Mouse (Mus musculus): Measurements from ENCODE around the gene Rad54l.

Gene Rad54l

DNA sequence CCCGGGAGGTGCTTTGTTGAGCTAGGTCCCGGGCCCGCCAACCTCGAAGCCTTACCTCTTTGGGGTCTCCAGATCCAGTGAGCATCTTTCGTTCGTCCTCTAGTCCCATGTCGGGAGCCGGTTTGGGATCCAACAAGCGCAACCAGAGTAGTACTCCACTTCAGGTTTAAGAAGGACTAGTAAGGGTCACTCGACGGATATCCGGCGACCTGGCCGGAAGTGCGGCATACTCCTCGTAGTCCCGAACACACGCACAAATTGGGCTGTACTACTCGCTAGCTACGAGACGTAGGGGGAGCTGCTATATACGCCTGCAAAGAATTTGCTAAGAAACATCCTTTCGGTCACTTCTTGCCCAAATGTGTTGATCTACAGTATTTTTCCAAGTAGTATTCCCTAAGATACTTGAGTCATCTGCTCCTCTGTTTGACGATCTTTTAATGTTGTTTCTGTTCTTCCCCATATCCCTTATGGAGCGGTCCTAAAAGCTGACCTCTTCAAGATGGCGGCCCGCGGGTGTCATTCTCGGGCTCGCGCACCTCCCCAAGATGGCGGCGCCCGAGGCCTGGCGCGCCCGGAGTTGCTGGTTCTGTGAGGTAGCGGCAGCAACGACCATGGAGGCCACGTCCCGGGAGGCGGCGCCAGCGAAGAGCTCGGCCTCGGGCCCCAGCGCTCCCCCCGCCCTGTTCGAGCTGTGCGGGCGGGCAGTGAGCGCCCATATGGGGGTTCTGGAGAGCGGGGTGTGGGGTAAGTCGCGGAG, 48.4 kb downstream of the Rad54l start, which contains the start of the genes Uqcrh and Lrrc41:
Uqcrh (minus strand) TSS at position 211 of the 760 bp plus-strand sequence.
Lrrc41 (plus strand) TSS at position 409 of the 760 bp plus-strand sequence.
- in situ Hi-C loops (cut with MboI, MseI): loop anchor here (25.0 kb wide), 1 partner anchor 1762 kb away; the partner anchor contains the start of gene Slc6a9

GRCm38 (mm10) chr4:116074145-116074675, 49.3 kb downstream of the Rad54l start:
- in situ Hi-C loops (cut with MboI, MseI): no loop called here

- in situ Hi-C loops (cut with MboI, MseI): no loop called here
These were observed 50.3 kb downstream of the Rad54l start for GRCm38 (mm10) chr4:116073146-116073545.

GRCm38 (mm10) chr4:116070116-116070515, 53.4 kb downstream of the Rad54l start:
- in situ Hi-C loops (cut with MboI, MseI): no loop called here

GRCm38 (mm10) chr4:116063855-116064254, 59.6 kb downstream of the Rad54l start:
- in situ Hi-C loops (cut with MboI, MseI): loop anchor here (5.0 kb wide), 1 partner anchor 167 kb away; no protein-coding TSS in a partner anchor

DNA sequence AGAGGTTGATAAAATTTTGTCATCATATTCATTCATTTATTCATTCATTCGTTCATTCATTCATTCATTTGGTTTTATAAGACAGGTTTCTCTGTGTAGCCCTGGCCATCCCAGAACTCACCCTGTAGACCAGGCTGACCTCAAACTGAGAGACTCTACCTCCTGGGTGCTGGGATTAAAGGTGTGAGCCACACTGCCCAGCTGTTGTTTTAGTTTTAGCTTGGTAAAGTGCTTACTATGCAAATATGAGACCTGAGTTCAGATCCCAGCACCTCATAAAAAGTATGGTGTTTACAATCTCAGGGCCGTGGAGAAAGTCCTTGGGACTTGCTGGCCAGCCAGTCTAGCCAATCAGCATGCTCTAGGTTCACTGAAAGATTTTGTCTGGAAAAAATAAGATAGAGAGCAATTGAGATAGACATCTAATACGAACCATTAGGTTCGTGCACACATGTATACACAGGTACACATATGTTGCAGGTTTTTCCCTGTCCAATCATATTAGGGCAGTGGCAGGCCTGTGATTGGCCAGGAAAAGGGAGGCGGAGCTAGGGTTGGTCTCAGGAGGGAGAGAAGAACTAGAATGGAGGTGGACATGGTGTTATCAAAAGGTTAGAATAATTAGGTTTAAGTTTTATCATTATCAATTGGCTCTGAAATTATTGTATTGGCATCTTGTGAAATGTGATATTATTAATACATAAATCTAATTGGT, 64.3 kb downstream of the Rad54l start:
- in situ Hi-C loops (cut with MboI, MseI): no loop called here

DNA sequence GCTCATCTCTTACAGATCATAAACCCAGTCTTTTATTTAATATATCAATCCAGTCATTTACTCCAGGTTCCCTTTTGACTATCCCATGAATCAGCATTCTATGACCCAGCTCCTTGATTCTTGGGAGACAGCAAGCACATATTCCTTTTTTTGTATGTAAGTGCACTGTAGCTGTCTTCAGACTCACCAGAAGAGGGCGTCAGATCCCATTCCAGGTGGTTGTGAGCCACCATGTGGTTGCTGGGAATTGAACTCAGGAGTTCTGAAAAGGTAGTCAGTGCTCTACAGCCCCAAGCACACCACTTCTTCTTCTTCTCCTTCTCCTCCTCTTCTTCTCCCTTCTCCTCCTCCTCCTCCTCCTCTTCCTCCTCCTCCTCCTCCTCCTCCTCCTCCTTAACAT, 65.9 kb downstream of the Rad54l start:
- in situ Hi-C loops (cut with MboI, MseI): no loop called here

GRCm38 (mm10) chr4:116053399-116053961, 70.0 kb downstream of the Rad54l start, which contains the start of gene Nsun4:
Nsun4 (minus strand) TSS chr4:116053876.
- in situ Hi-C loops (cut with MboI, MseI): no loop called here

DNA sequence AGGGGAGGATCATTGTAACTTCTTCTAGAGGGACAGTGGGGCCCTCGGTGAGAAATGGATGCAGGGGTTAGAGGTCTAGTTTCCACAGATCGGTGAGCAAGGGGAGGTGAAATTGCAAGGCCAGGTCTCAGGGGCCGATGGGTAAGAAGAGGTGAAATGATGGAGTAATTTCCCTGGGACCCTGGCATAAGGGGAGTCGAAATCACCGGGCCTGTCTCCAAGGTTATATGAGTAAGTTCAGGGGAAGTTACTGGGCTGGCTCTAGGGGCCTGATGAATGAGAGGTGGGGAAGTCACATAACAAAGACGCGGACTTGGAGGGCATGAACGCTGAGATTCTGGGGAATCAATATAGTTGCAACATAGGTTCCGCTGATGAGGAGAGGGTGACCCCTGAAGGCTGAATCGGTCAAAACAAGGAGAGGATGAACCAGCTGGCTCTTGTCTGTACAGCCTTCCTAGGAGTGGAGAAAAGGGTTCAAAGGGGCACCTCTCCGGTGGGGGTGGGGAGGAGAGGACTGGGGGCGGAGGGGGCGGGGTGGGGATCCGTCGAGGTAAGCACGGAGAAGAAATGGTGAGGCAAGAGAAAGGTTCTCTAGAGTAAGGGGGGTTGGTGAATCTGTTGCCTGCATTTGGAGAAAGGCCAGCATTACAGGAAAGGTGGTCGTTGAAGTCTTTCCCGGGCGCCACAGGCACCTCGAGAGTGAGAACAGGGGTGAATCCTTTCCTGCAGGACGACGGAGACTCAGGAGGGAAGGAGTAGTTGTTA, 70.8 kb downstream of the Rad54l start:
- in situ Hi-C loops (cut with MboI, MseI): no loop called here

DNA sequence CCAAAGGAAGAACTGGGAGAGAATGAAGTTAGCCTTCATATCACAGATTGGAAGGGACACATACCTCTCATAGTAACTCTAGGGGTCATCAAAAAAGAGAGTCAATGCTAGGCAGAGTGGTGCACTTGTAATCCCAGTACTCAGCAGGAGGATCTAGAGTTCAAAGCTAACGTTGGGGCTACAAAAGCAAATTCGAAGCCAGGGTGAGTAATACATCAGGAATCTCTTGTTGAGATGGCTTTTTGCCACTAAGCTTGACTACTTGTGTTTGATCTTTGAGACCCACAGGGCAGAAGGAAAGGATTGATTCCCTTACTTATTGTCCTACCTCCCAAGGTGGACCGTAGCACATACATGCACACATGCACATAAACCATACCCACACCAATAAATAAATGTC, 74.3 kb downstream of the Rad54l start:
- in situ Hi-C loops (cut with MboI, MseI): no loop called here

DNA sequence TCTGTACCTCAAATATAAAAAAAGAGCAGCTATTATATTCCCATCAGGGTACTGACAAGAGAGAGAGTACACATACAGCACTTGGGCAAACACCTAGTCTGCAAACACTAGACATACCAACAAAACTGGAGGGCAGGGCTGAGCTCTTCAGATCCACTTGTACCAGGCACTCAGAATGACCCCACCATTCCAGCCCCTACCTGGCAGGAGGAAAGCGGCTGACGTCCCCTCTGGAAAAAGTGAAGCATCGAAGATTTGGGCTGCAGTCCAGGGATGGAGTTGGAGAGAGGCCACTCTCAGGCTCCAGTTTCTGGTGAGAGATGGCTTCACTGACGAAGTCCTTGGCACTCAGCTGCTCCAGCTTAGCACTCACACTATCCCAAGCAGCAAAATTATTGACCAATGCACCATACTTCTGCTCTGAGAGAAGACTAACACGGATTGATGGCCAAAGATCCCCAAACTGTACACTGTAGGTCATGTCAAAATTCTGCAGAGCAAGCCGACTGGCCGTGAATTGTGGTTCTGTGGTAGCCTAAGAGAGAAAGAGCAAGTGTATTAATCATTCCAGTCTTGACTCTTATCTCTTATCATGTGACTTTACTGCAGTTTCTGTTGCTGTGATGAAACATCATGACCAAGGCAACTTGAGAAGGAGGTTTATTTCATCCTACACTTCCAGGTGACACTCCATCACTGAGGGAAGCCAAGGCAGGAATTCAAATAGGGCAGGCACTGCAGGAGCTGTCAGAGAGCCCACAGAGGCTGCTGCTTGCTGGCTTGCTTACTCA, 75.2 kb downstream of the Rad54l start:
- in situ Hi-C loops (cut with MboI, MseI): no loop called here

- in situ Hi-C loops (cut with MboI, MseI): no loop called here
These were observed 75.8 kb downstream of the Rad54l start for GRCm38 (mm10) chr4:116047681-116048080.

- in situ Hi-C loops (cut with MboI, MseI): no loop called here
These were observed 76.9 kb downstream of the Rad54l start for GRCm38 (mm10) chr4:116046604-116047003.
